Mouse (Mus musculus): ENCODE results near the gene Hspa8.

GRCm38 (mm10) chr9:40765581-40765940 lies 35.2 kb upstream of the Hspa8 start:
- TF ChIP-seq CTCF (IDR thresholded peaks at IDR 0.05; ENCODE audit: insufficient read depth, low read depth, low read length): no peak
- TF ChIP-seq POLR2A (IDR thresholded peaks at IDR 0.05; ENCODE audit: insufficient read depth, low read depth, low read length): no peak

All from olfactory bulb, adult 2 months (tissue).